ENCODE assay signal across 8 mouse cellular contexts in the genomic region with DNA sequence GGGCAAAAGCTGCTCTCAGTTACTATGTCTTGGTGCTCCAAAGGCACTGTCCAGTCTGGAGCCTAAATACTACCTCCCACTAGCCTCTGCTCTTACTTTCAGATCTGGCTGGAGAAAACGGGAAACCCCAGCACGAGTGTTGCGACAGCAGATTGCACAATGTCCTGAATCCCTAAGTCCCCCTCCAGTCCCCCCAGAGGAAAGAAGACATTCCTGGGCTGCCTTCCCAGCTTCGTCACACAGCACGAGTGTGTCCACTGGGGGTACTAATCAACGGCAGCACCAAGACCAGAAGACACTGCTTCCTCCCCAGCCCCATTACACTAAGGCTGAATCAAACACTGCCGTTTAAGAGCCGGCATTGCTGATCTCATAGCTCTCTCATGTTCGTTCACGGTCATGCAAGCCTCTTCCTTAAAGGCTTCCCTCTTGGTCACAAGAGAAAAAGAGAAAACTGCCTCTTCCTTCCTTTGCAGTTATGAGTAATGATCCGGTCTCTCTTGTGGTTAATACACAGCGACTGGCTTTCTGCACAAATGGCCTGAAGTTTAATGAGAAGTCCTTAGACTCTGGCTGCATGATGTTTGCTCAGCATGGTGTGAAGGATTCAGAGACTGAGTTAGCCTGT. TPM values are rescaled to one million over a fixed set of nuclear protein-coding genes. Genes with fewer than 3 reads are reported as not detected.
DNase-seq lines count a peak whose midpoint lies in the region; ATAC-seq lines count a peak whose summit lies in the region.

No protein-coding gene starts in this region.

- H3K9me3 ChIP-seq in forebrain, embryonic 11.5 days (ENCODE audit: control insufficient read depth, low read length): no peaks in the 10 kb centered on the region

- peak; percentile 53 for ATAC-seq in megakaryocyte, adult 5-6 weeks (ENCODE audit: poor library complexity, severe bottlenecking)
- no peak for ATAC-seq in megakaryocyte-erythroid progenitor cell, adult 5-6 weeks (replicated peaks; ENCODE audit: low FRiP score, low TSS enrichment, poor library complexity, severe bottlenecking)
- ATAC-seq in forebrain, embryonic 11.5 days (replicated peaks; ENCODE audit: low FRiP score): no peak

- no peak overlapping the region for H3K27ac ChIP-seq in forebrain, embryonic 11.5 days (ENCODE audit: low read depth, low read length)

- no peaks in the 10 kb centered on the region for H3K27me3 ChIP-seq in forebrain, embryonic 11.5 days (ENCODE audit: control insufficient read depth, insufficient read depth, low read length)

- 62% methylated on average over 12 of the region's 12 CpGs for WGBS in forebrain, embryonic 11.5 days

- no peak overlapping the region for H3K9ac ChIP-seq in forebrain, embryonic 11.5 days (ENCODE audit: low read length)

- H3K4me1 ChIP-seq in forebrain, embryonic 11.5 days (replicated peaks; ENCODE audit: control insufficient read depth, insufficient read depth, low read length): no peaks in the 10 kb centered on the region

- intact Hi-C loops in gastrocnemius, postnatal 14 days (cut with DNase I; ENCODE audit: low total_unique reads): no loop called here

- no peaks in the 10 kb centered on the region for H3K36me3 ChIP-seq in forebrain, embryonic 11.5 days (ENCODE audit: control insufficient read depth, insufficient read depth, low read length)

- no peak overlapping the region for H3K4me2 ChIP-seq in forebrain, embryonic 11.5 days (ENCODE audit: low read depth, low read length, severe bottlenecking)

- H3K4me3 ChIP-seq in forebrain, embryonic 11.5 days (ENCODE audit: low read depth, low read length): no peak overlapping the region

- DNase-seq in spleen, postnatal 36 days (ENCODE audit: low spot score in 2 of 2): peak; percentile 10 to 25
- DNase-seq in spleen, adult 12 weeks (ENCODE audit: low spot score): no peak
- DNase-seq in gastrocnemius, postnatal 14 days: peak; percentile 63
- DNase-seq in kidney, adult 8-10 months: peak; percentile 24 to 44
- DNase-seq in forebrain, embryonic 11.5 days (ENCODE audit: low spot score): no peak
- DNase-seq in testis, postnatal 14 days (ENCODE audit: low spot score): no peak

RNA-seq across cellular contexts. Expression of gene Ccl2, which starts 28.5 kb away (rescaled TPM):
- 1 to 10 TPM in 1 of 2 experiments, under 1 TPM in 1; 0.29 to 1.1 TPM for total RNA-seq in gastrocnemius, postnatal 14 days (2021)
- total RNA-seq in megakaryocyte, adult 5-6 weeks (2015): 45.4 and 58.9 TPM in 2 replicates
- 26.0 and 31.5 TPM in 2 replicates for total RNA-seq in megakaryocyte, adult 5-6 weeks (2017)
- not detected in 2 replicates for total RNA-seq in megakaryocyte-erythroid progenitor cell, adult 5-6 weeks (2014; fragmentation: Nextera tagmentation)
- total RNA-seq in megakaryocyte-erythroid progenitor cell, adult 5-6 weeks (2017): 0.99 TPM in 1 of 2 replicates, not detected in the other
- polyA plus RNA-seq in forebrain, embryonic 11.5 days (2014; fragmentation: Nextera tagmentation; extraction: Ambion mirVana): 0.47 and 0.88 TPM in 2 replicates

RNA-seq across cellular contexts. Expression of gene Gm17268, which starts 31.5 kb away (rescaled TPM):
- not detected for total RNA-seq in gastrocnemius, postnatal 14 days (2021)
- not detected in 2 replicates for total RNA-seq in megakaryocyte, adult 5-6 weeks (2015)
- total RNA-seq in megakaryocyte, adult 5-6 weeks (2017): not detected in 2 replicates
- not detected in 2 replicates for total RNA-seq in megakaryocyte-erythroid progenitor cell, adult 5-6 weeks (2014; fragmentation: Nextera tagmentation)
- not detected in 2 replicates for total RNA-seq in megakaryocyte-erythroid progenitor cell, adult 5-6 weeks (2017)
- polyA plus RNA-seq in forebrain, embryonic 11.5 days (2014; fragmentation: Nextera tagmentation; extraction: Ambion mirVana): not detected in 2 replicates

RNA-seq across cellular contexts. Expression of gene Ccl7, which starts 38.6 kb away (rescaled TPM):
- total RNA-seq in gastrocnemius, postnatal 14 days (2021): under 1 TPM in 1 of 2 experiments, not detected in 1; 0.45 TPM
- 0.74 TPM in 1 of 2 replicates, not detected in the other for total RNA-seq in megakaryocyte, adult 5-6 weeks (2015)
- total RNA-seq in megakaryocyte, adult 5-6 weeks (2017): not detected in 2 replicates
- total RNA-seq in megakaryocyte-erythroid progenitor cell, adult 5-6 weeks (2014; fragmentation: Nextera tagmentation): not detected in 2 replicates
- not detected in 2 replicates for total RNA-seq in megakaryocyte-erythroid progenitor cell, adult 5-6 weeks (2017)
- 0.57 TPM in 1 of 2 replicates, not detected in the other for polyA plus RNA-seq in forebrain, embryonic 11.5 days (2014; fragmentation: Nextera tagmentation; extraction: Ambion mirVana)

RNA-seq across cellular contexts. Expression of gene Asic2, which starts 38.7 kb away (rescaled TPM):
- total RNA-seq in gastrocnemius, postnatal 14 days (2021): under 1 TPM in 1 of 2 experiments, not detected in 1; 0.06 TPM
- total RNA-seq in megakaryocyte, adult 5-6 weeks (2015): not detected in 2 replicates
- not detected in 2 replicates for total RNA-seq in megakaryocyte, adult 5-6 weeks (2017)
- not detected in 2 replicates for total RNA-seq in megakaryocyte-erythroid progenitor cell, adult 5-6 weeks (2014; fragmentation: Nextera tagmentation)
- not detected in 2 replicates for total RNA-seq in megakaryocyte-erythroid progenitor cell, adult 5-6 weeks (2017)
- 0.94 and 1.4 TPM in 2 replicates for polyA plus RNA-seq in forebrain, embryonic 11.5 days (2014; fragmentation: Nextera tagmentation; extraction: Ambion mirVana)

RNA-seq across cellular contexts. Expression of gene Ccl11, which starts 50.7 kb away (rescaled TPM):
- 10 to 100 TPM; 16.3 to 20.7 TPM for total RNA-seq in gastrocnemius, postnatal 14 days (2021)
- total RNA-seq in megakaryocyte, adult 5-6 weeks (2015): not detected in 2 replicates
- total RNA-seq in megakaryocyte, adult 5-6 weeks (2017): not detected in 2 replicates
- not detected in 2 replicates for total RNA-seq in megakaryocyte-erythroid progenitor cell, adult 5-6 weeks (2014; fragmentation: Nextera tagmentation)
- not detected in 2 replicates for total RNA-seq in megakaryocyte-erythroid progenitor cell, adult 5-6 weeks (2017)
- not detected in 2 replicates for polyA plus RNA-seq in forebrain, embryonic 11.5 days (2014; fragmentation: Nextera tagmentation; extraction: Ambion mirVana)

Comparison
In these comparisons a context has a peak if more than half of its experiments do, and no peak if none do; other contexts are left out.
1. DNase-seq: peak in spleen, postnatal 36 days (2 of 2), gastrocnemius, postnatal 14 days (single experiment) and kidney, adult 8-10 months (2 of 2); none in spleen, adult 12 weeks (single experiment), forebrain, embryonic 11.5 days (single experiment) and testis, postnatal 14 days (single experiment).
2. RNA of gene Ccl2, which starts 28.5 kb away (total RNA-seq): 26.0 to 58.9 TPM in megakaryocyte, adult 5-6 weeks; 0.29 to 1.1 TPM in gastrocnemius, postnatal 14 days and 0.99 TPM in megakaryocyte-erythroid progenitor cell, adult 5-6 weeks; every median in the first group is over 10 times any median in the second.